Mouse (Mus musculus): ENCODE data around the gene Aebp2.

DNA sequence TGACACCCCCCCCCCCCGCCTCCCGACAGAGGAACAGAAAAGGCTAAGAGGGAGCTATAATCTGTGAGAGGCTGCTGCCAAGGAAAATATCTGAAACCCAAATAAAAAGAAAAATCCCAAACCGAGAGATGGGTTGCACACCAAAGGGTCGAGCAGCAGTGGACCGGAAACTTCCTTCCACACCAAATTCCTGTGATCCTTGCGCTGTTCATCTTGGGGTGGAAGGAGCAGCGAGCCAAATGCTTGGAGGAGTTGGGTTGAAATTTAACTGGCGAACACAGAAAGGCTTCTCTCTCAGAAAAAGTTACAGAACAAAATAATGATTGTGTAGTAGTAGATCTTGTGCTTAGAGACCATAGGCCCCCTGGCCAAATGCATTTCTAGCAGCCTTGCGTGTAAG lies 55.5 kb downstream of the Aebp2 start:
- no peak for TF ChIP-seq CTCF (IDR thresholded peaks at IDR 0.05; ENCODE audit: low read depth)
- no peak for TF ChIP-seq EP300 (optimal IDR thresholded peaks at IDR 0.05)

Data from stomach, postnatal 0 days (tissue).